Mouse (Mus musculus): ENCODE measurements around the gene Bmp2.

The Bmp2 gene

GRCm38 (mm10) chr2:133565995-133566710, 14.2 kb downstream of the Bmp2 start:
- no peak for DNase-seq (ENCODE audit: low spot score in 2 of 2)

GRCm38 (mm10) chr2:133591562-133592255, 39.8 kb downstream of the Bmp2 start:
- DNase-seq (ENCODE audit: low spot score in 2 of 2): no peak
